22 mouse cellular contexts compared by ENCODE assay signal in genomic region chr13:103807464-103807863, GRCm38 (mm10). TPM values are rescaled to one million over a fixed set of nuclear protein-coding genes. Genes with fewer than 3 reads are reported as not detected.
DNase-seq lines count a peak whose midpoint lies in the region; ATAC-seq and TF ChIP-seq lines count a peak whose summit lies in the region.
"Had no signal": no experiment of that assay in that cellular context is flagged by ENCODE, and none has a peak within 500 bp of the region (broad histone marks: within the 10 kb centered on the region; RNA-seq: fewer than 3 reads in every experiment).

No protein-coding gene starts in this region.

- no peak for ATAC-seq in forebrain, embryonic 15.5 days (replicated peaks)
- no peak for ATAC-seq in forebrain, embryonic 14.5 days
- ATAC-seq in midbrain, embryonic 11.5 days (ENCODE audit: low FRiP score): no peak
- ATAC-seq in midbrain, postnatal 0 days (ENCODE audit: low FRiP score): no peak
- peak; percentile 76 for ATAC-seq in megakaryocyte-erythroid progenitor cell, adult 5-6 weeks (replicated peaks; ENCODE audit: low FRiP score, low TSS enrichment, poor library complexity, severe bottlenecking)
- ATAC-seq in midbrain, embryonic 16.5 days: no peak
- ATAC-seq: intestine, postnatal 0 days had no signal

- H3K4me2 ChIP-seq in forebrain, embryonic 15.5 days (replicated peaks): no peak overlapping the region
- no peak overlapping the region for H3K4me2 ChIP-seq in forebrain, embryonic 14.5 days (ENCODE audit: low read length)
- no peak overlapping the region for H3K4me2 ChIP-seq in midbrain, embryonic 11.5 days
- H3K4me2 ChIP-seq in midbrain, postnatal 0 days (ENCODE audit: low read depth, low read length, poor library complexity, severe bottlenecking): no peak overlapping the region
- no peak overlapping the region for H3K4me2 ChIP-seq in midbrain, embryonic 16.5 days (ENCODE audit: low read length)
- H3K4me2 ChIP-seq: embryonic facial prominence, embryonic 15.5 days; heart, embryonic 15.5 days; hindbrain, embryonic 14.5 days had no signal

- H3K4me3 ChIP-seq in forebrain, embryonic 15.5 days: no peak overlapping the region
- no peak overlapping the region for H3K4me3 ChIP-seq in forebrain, embryonic 14.5 days (ENCODE audit: low read depth, low read length)
- no peak overlapping the region for H3K4me3 ChIP-seq in midbrain, embryonic 11.5 days (ENCODE audit: low read depth, low read length)
- H3K4me3 ChIP-seq in midbrain, postnatal 0 days (ENCODE audit: low read depth, low read length): no peak overlapping the region
- H3K4me3 ChIP-seq in midbrain, embryonic 16.5 days (ENCODE audit: low read depth, low read length): no peak overlapping the region
- H3K4me3 ChIP-seq: embryonic facial prominence, embryonic 15.5 days; erythroblast, embryonic 14.5 days; forebrain, embryonic 10.5 days; heart, embryonic 15.5 days; hindbrain, embryonic 10.5 days had no signal

- no peaks in the 10 kb centered on the region for H3K9me3 ChIP-seq in forebrain, embryonic 15.5 days
- H3K9me3 ChIP-seq in forebrain, embryonic 14.5 days (replicated peaks; ENCODE audit: control insufficient read depth, low read length): no peaks in the 10 kb centered on the region
- no peaks in the 10 kb centered on the region for H3K9me3 ChIP-seq in midbrain, embryonic 11.5 days (ENCODE audit: control insufficient read depth, low read length)
- H3K9me3 ChIP-seq in midbrain, postnatal 0 days (ENCODE audit: low read length): no peaks in the 10 kb centered on the region
- no peaks in the 10 kb centered on the region for H3K9me3 ChIP-seq in midbrain, embryonic 16.5 days (replicated peaks; ENCODE audit: control insufficient read depth, low read length, poor library complexity, severe bottlenecking)
- H3K9me3 ChIP-seq: embryonic facial prominence, embryonic 15.5 days; forebrain, embryonic 10.5 days; heart, embryonic 15.5 days; hindbrain, embryonic 10.5 days had no signal

- H3K9ac ChIP-seq in forebrain, embryonic 15.5 days (replicated peaks): no peak overlapping the region
- H3K9ac ChIP-seq in forebrain, embryonic 14.5 days (ENCODE audit: low read length): no peak overlapping the region
- no peak overlapping the region for H3K9ac ChIP-seq in midbrain, embryonic 11.5 days (ENCODE audit: low read length)
- no peak overlapping the region for H3K9ac ChIP-seq in midbrain, postnatal 0 days (replicated peaks; ENCODE audit: low read length, poor library complexity, severe bottlenecking)
- no peak overlapping the region for H3K9ac ChIP-seq in midbrain, embryonic 16.5 days (ENCODE audit: low read depth, low read length)
- H3K9ac ChIP-seq: embryonic facial prominence, embryonic 15.5 days; heart, embryonic 15.5 days; hindbrain, embryonic 14.5 days had no signal

- no peak for DNase-seq in forebrain, embryonic 14.5 days (ENCODE audit: low spot score)
- peak; percentile 69 for DNase-seq in midbrain, embryonic 11.5 days (ENCODE audit: low spot score, missing footprints)
- DNase-seq in midbrain, postnatal 0 days (ENCODE audit: low spot score): no peak
- DNase-seq in adipocyte (ENCODE audit: low spot score): peak; percentile 12
- no peak for DNase-seq in c-Kit-positive CD71-positive TER-119-positive erythroid progenitor cells, embryonic 14.5 days (ENCODE audit: low spot score)
- DNase-seq: adrenal gland, postnatal 25 days; cerebellum, adult 2 months; cerebellum, postnatal 14 days; gastrocnemius, postnatal 10 days; heart, postnatal 14 days; kidney, adult 8-10 months had no signal

- no peaks in the 10 kb centered on the region for H3K36me3 ChIP-seq in forebrain, embryonic 15.5 days
- peaks cover 1% of the 10 kb centered on the region; the same call in 1 of the 2 replicates for H3K36me3 ChIP-seq in forebrain, embryonic 14.5 days (ENCODE audit: control insufficient read depth, insufficient read depth, low read length)
- H3K36me3 ChIP-seq in midbrain, embryonic 11.5 days (ENCODE audit: control insufficient read depth, insufficient read depth, low read length): no peaks in the 10 kb centered on the region
- H3K36me3 ChIP-seq in midbrain, postnatal 0 days (ENCODE audit: insufficient read depth, low read length): no peaks in the 10 kb centered on the region; the same call in 1 of the 2 replicates
- no peaks in the 10 kb centered on the region for H3K36me3 ChIP-seq in midbrain, embryonic 16.5 days (ENCODE audit: control insufficient read depth, insufficient read depth, low read length)
- H3K36me3 ChIP-seq: heart, embryonic 15.5 days; hindbrain, embryonic 10.5 days had no signal

- no peaks in the 10 kb centered on the region for H3K27me3 ChIP-seq in forebrain, embryonic 15.5 days
- no peaks in the 10 kb centered on the region for H3K27me3 ChIP-seq in forebrain, embryonic 14.5 days (replicated peaks; ENCODE audit: control insufficient read depth, insufficient read depth, low read length)
- H3K27me3 ChIP-seq in midbrain, embryonic 11.5 days (ENCODE audit: control insufficient read depth, insufficient read depth, low read length): no peaks in the 10 kb centered on the region
- no peaks in the 10 kb centered on the region for H3K27me3 ChIP-seq in midbrain, postnatal 0 days (ENCODE audit: insufficient read depth, low read length)
- no peaks in the 10 kb centered on the region for H3K27me3 ChIP-seq in midbrain, embryonic 16.5 days (ENCODE audit: control insufficient read depth, insufficient read depth, low read depth, low read length)
- H3K27me3 ChIP-seq: CH12.LX; embryonic facial prominence, embryonic 15.5 days; heart, embryonic 15.5 days had no signal

- no peak for TF ChIP-seq CTCF in midbrain, postnatal 0 days (IDR thresholded peaks at IDR 0.05)

- H3K4me1 ChIP-seq in forebrain, embryonic 15.5 days: peaks cover 35% of the 10 kb centered on the region
- H3K4me1 ChIP-seq in forebrain, embryonic 14.5 days (ENCODE audit: control insufficient read depth, insufficient read depth, low read length): peaks cover 15% of the 10 kb centered on the region; the same call in 1 of the 2 replicates
- H3K4me1 ChIP-seq in midbrain, embryonic 11.5 days (ENCODE audit: control insufficient read depth, insufficient read depth, low read length): peaks cover 4% of the 10 kb centered on the region; the same call in 1 of the 2 replicates
- H3K4me1 ChIP-seq in midbrain, postnatal 0 days (ENCODE audit: insufficient read depth, low read length): no peaks in the 10 kb centered on the region
- H3K4me1 ChIP-seq in midbrain, embryonic 16.5 days (ENCODE audit: control insufficient read depth, insufficient read depth, low read length): peaks cover 3% of the 10 kb centered on the region; the same call in 1 of the 2 replicates
- H3K4me1 ChIP-seq: embryonic facial prominence, embryonic 15.5 days had no signal

- 0 out of 2 replicates have a peak overlapping the region, but pooled peaks have one; percentile 19 for H3K27ac ChIP-seq in forebrain, embryonic 15.5 days (replicated peaks)
- no peak overlapping the region for H3K27ac ChIP-seq in forebrain, embryonic 14.5 days (ENCODE audit: low read depth, low read length)
- no peak overlapping the region for H3K27ac ChIP-seq in midbrain, embryonic 11.5 days (ENCODE audit: low read depth, low read length)
- no peak overlapping the region for H3K27ac ChIP-seq in midbrain, postnatal 0 days (ENCODE audit: low read depth, low read length)
- H3K27ac ChIP-seq in midbrain, embryonic 16.5 days (ENCODE audit: low read length): no peak overlapping the region
- H3K27ac ChIP-seq: embryonic facial prominence, embryonic 15.5 days; heart, embryonic 15.5 days; hindbrain, embryonic 10.5 days had no signal

- WGBS in forebrain, embryonic 15.5 days: 94% methylated on average over 5 of the region's 5 CpGs
- 90% methylated on average over 5 of the region's 5 CpGs for WGBS in forebrain, embryonic 14.5 days
- WGBS in midbrain, embryonic 11.5 days: 87% methylated on average over 5 of the region's 5 CpGs
- WGBS in midbrain, postnatal 0 days: 93% methylated on average over 5 of the region's 5 CpGs
- WGBS in midbrain, embryonic 16.5 days: 90% methylated on average over 5 of the region's 5 CpGs

RNA-seq across cellular contexts. Expression of gene Srek1, which starts 33.1 kb away (rescaled TPM):
- polyA plus RNA-seq in forebrain, embryonic 15.5 days (2015; fragmentation: Nextera tagmentation; extraction: Ambion mirVana): 77.4 and 83.3 TPM in 2 replicates
- 48.1 and 67.4 TPM in 2 replicates for polyA plus RNA-seq in forebrain, embryonic 14.5 days (2014; fragmentation: Nextera tagmentation; extraction: Ambion mirVana)
- polyA plus RNA-seq in midbrain, embryonic 11.5 days (2014; fragmentation: Nextera tagmentation; extraction: Ambion mirVana): 91.9 and 116 TPM in 2 replicates
- 23.1 and 42.3 TPM in 2 replicates for total RNA-seq in midbrain, postnatal 0 days (2014; rRNA removed)
- polyA plus RNA-seq in midbrain, postnatal 0 days (2015; fragmentation: Nextera tagmentation; extraction: Ambion mirVana): 36.1 and 47.8 TPM in 2 replicates
- 95.7 and 113 TPM in 2 replicates for total RNA-seq in megakaryocyte-erythroid progenitor cell, adult 5-6 weeks (2014; fragmentation: Nextera tagmentation)
- 108 and 122 TPM in 2 replicates for total RNA-seq in megakaryocyte-erythroid progenitor cell, adult 5-6 weeks (2017)
- 65.0 and 73.1 TPM in 2 replicates for polyA plus RNA-seq in midbrain, embryonic 16.5 days (2015; fragmentation: Nextera tagmentation; extraction: Ambion mirVana)

Comparison
In these comparisons a context has a peak if more than half of its experiments do, and no peak if none do; other contexts are left out.
1. DNase-seq: peak in midbrain, embryonic 11.5 days (single experiment) and adipocyte (single experiment); none in forebrain, embryonic 14.5 days (single experiment), midbrain, postnatal 0 days (single experiment) and c-Kit-positive CD71-positive TER-119-positive erythroid progenitor cells, embryonic 14.5 days (single experiment).